Mouse (Mus musculus) MEL (cell line): ENCODE measurements around the gene Gng7. TPM values are rescaled to one million over a fixed set of nuclear protein-coding genes. Genes with fewer than 3 reads are reported as not detected.

Source experiments
- DNase-seq: peaks from one replicate; pipeline ENCODE4 v3.0.0; 2011; ENCODE audit warnings: low read depth, low spot score
- H3K27ac ChIP-seq: 2 replicates; pipeline ENCODE4 v1.5.1; 2012; ENCODE audit warnings: low read depth, mild to moderate bottlenecking, control low read depth, low read length, moderate library complexity; ENCODE audit not compliant: control insufficient read depth
- H3K27me3 ChIP-seq, 2 experiments: fragments of 150-350 bp in 1 of 2; sonication (generic) in 1 of 2; 2 replicates each; pipeline ENCODE4 v1.6.1; 2012; ENCODE audit warnings: low read length in 2 of 2, mild to moderate bottlenecking in 2 of 2, improper control_type of control experiment in 1 of 2, moderate library complexity in 1 of 2; ENCODE audit not compliant: insufficient read depth in 2 of 2, control insufficient read depth in 1 of 2
- H3K36me3 ChIP-seq, 2 experiments: 2 replicates each; pipeline ENCODE4 v1.6.1; 2012 to 2014; ENCODE audit warnings: low read length in 2 of 2, improper control_type of control experiment in 1 of 2, inconsistent platforms in 1 of 2, mild to moderate bottlenecking in 1 of 2; ENCODE audit not compliant: insufficient read depth in 2 of 2, control insufficient read depth in 1 of 2
- H3K4me1 ChIP-seq, 2 experiments: fragments of 150-350 bp in 1 of 2; sonication (generic) in 1 of 2; 2 replicates each; pipeline ENCODE4 v1.6.1; 2012; ENCODE audit warnings: low read length in 2 of 2, improper control_type of control experiment in 1 of 2, mild to moderate bottlenecking in 1 of 2; ENCODE audit not compliant: insufficient read depth in 2 of 2, control insufficient read depth in 1 of 2
- H3K4me3 ChIP-seq, 2 experiments: fragments of 150-350 bp in 1 of 2; sonication (generic) in 1 of 2; 2 replicates each; pipeline ENCODE4 v1.5.1; 2012; ENCODE audit warnings: low read depth in 2 of 2, low read length in 2 of 2, mild to moderate bottlenecking in 2 of 2, moderate library complexity in 2 of 2, control low read depth in 1 of 2, improper control_type of control experiment in 1 of 2; ENCODE audit not compliant: control insufficient read depth in 1 of 2, insufficient read depth in 1 of 2
- H3K79me2 ChIP-seq: 2 replicates; pipeline ENCODE4 v1.6.1; 2012; ENCODE audit warnings: mild to moderate bottlenecking, low read length, moderate library complexity; ENCODE audit not compliant: control insufficient read depth, poor library complexity, insufficient read depth
- H3K9ac ChIP-seq: 2 replicates; pipeline ENCODE4 v1.6.1; 2012; ENCODE audit warnings: low read depth, mild to moderate bottlenecking, control low read depth, low read length, moderate library complexity; ENCODE audit not compliant: control insufficient read depth, poor library complexity, severe bottlenecking
- H3K9me3 ChIP-seq: fragments of 150-350 bp; sonication (generic); replicated peaks from 2 replicates; pipeline ENCODE4 v1.6.1; 2012; ENCODE audit warnings: mild to moderate bottlenecking, low read length, improper control_type of control experiment, moderate library complexity; ENCODE audit not compliant: insufficient read depth
- BHLHE40 ChIP-seq: IDR thresholded peaks from 2 replicates; pipeline ENCODE4 v1.6.1; 2012; ENCODE audit warnings: low read depth, mild to moderate bottlenecking, inconsistent platforms, low read length, improper control_type of control experiment, borderline replicate concordance
- CTCF ChIP-seq, 3 experiments: IDR thresholded peaks in 2 of 3; conservative IDR thresholded peaks in 1 of 3; 2 replicates each; pipeline ENCODE4 v1.5.1; 2011 to 2012; ENCODE audit warnings: low read length in 3 of 3, low read depth in 2 of 3, mild to moderate bottlenecking in 2 of 3, improper control_type of control experiment in 1 of 3, inconsistent platforms in 1 of 3, mixed read lengths in 1 of 3, moderate library complexity in 1 of 3; ENCODE audit not compliant: control insufficient read depth in 1 of 3, insufficient read depth in 1 of 3, poor library complexity in 1 of 3, severe bottlenecking in 1 of 3
- MAFK ChIP-seq: IDR thresholded peaks from 2 replicates; pipeline ENCODE4 v1.6.1; 2011; ENCODE audit warnings: low read depth, mild to moderate bottlenecking, low read length, improper control_type of control experiment, borderline replicate concordance
- MAZ ChIP-seq: IDR thresholded peaks from 2 replicates; pipeline ENCODE4 v1.6.1; 2012; ENCODE audit warnings: low read depth, mild to moderate bottlenecking, inconsistent platforms, low read length, improper control_type of control experiment
- MEF2A ChIP-seq: IDR thresholded peaks from 2 replicates; pipeline ENCODE4 v1.6.1; 2014; ENCODE audit warnings: low read depth, mild to moderate bottlenecking, inconsistent platforms, low read length, improper control_type of control experiment; ENCODE audit not compliant: poor library complexity, insufficient replicate concordance, severe bottlenecking; ENCODE audit errors: extremely low read depth
- MYB ChIP-seq: IDR thresholded peaks from 2 replicates; pipeline ENCODE4 v1.6.1; 2011; ENCODE audit warnings: mild to moderate bottlenecking, low read depth, low read length, improper control_type of control experiment
- MYC ChIP-seq: IDR thresholded peaks from 2 replicates; pipeline ENCODE4 v1.6.1; 2011; ENCODE audit warnings: low read depth, mild to moderate bottlenecking, low read length, improper control_type of control experiment, moderate library complexity
- POLR2AphosphoS5 ChIP-seq: IDR thresholded peaks from 2 replicates; pipeline ENCODE4 v1.6.1; 2012; ENCODE audit warnings: low read depth, borderline replicate concordance, mild to moderate bottlenecking, inconsistent platforms, low read length, moderate library complexity, mixed read lengths
- SMC3 ChIP-seq: IDR thresholded peaks from 2 replicates; pipeline ENCODE4 v1.6.1; 2011; ENCODE audit warnings: low read depth, low read length, improper control_type of control experiment
- ZC3H11A ChIP-seq: IDR thresholded peaks from 2 replicates; pipeline ENCODE4 v1.6.1; 2012; ENCODE audit warnings: low read depth, mild to moderate bottlenecking, inconsistent platforms, low read length, improper control_type of control experiment
- ZNF384 ChIP-seq: IDR thresholded peaks from 2 replicates; pipeline ENCODE4 v1.6.1; 2012; ENCODE audit warnings: low read depth, mild to moderate bottlenecking, inconsistent platforms, low read length, improper control_type of control experiment
- polyA plus RNA-seq, 2 experiments: library from polyadenylated mRNA; stranded (reverse) in 1 of 2; unstranded in 1 of 2; fragments of >175 nt in 1 of 2; fragments of >200 nt in 1 of 2; gene quantifications; 2 replicates each; pipeline versions ENCODE4 v1.2.1 to v1.2.4; 2012; ENCODE audit warnings: low replicate concordance in 2 of 2, low read depth in 1 of 2; ENCODE audit not compliant: insufficient read length in 2 of 2, insufficient read depth in 1 of 2, missing spikeins in 1 of 2
- total RNA-seq: library from RNA; depleted of rRNA; stranded (reverse); fragments of 300-350 nt; gene quantifications from 2 replicates; pipeline ENCODE4 v1.2.3, GENCODE M21; 2012

Gng7 gene
- total and polyA plus RNA-seq, 3 experiments, result 1.3 to 6.2 TPM; not detected in 1

GRCm38 (mm10) chr10:80960551-80961508, 53.9 kb downstream of the Gng7 start:
- Histone ChIP-seq H3K4me1 (no peaks in the 10 kb centered on the region), H3K9me3 (no peaks in the 10 kb centered on the region), H3K27me3 (no peaks in the 10 kb centered on the region), H3K4me3 (no peak overlapping the region), H3K36me3 (no peaks in the 10 kb centered on the region), H3K27ac (no peak overlapping the region), H3K9ac (no peak overlapping the region), H3K79me2 (no peaks in the 10 kb centered on the region)
- TF ChIP-seq SMC3, result peak; percentile 44
- TF ChIP-seq CTCF (IDR thresholded peaks at IDR 0.05 in 2 of 3, conservative IDR thresholded peaks at IDR 0.05 in 1 of 3; ENCODE audit: control insufficient read depth in 1 of 3, insufficient read depth in 1 of 3, low read depth in 2 of 3, low read length in 3 of 3, poor library complexity in 1 of 3, severe bottlenecking in 1 of 3), result peak; percentile 60 to 80 (median 73)
- TF ChIP-seq MYB, result no peak
- TF ChIP-seq BHLHE40, result no peak
- peak; percentile 80 for TF ChIP-seq MAZ
- DNase-seq, result peak; percentile 34

GRCm38 (mm10) chr10:80958979-80959637, 55.6 kb downstream of the Gng7 start:
- Histone ChIP-seq H3K4me1 (no peaks in the 10 kb centered on the region), H3K9ac (no peak overlapping the region), H3K27ac (no peak overlapping the region), H3K4me3 (no peak overlapping the region), H3K27me3 (no peaks in the 10 kb centered on the region), H3K36me3 (no peaks in the 10 kb centered on the region), H3K9me3 (no peaks in the 10 kb centered on the region), H3K79me2 (no peaks in the 10 kb centered on the region)
- TF ChIP-seq ZNF384 (no peak), CTCF (IDR thresholded peaks at IDR 0.05 in 2 of 3, conservative IDR thresholded peaks at IDR 0.05 in 1 of 3; ENCODE audit: control insufficient read depth in 1 of 3, insufficient read depth in 1 of 3, low read depth in 2 of 3, low read length in 3 of 3, poor library complexity in 1 of 3, severe bottlenecking in 1 of 3) (no peak), MAFK (no peak), MYC (no peak), POLR2AphosphoS5 (no peak), ZC3H11A (no peak), MEF2A (no peak), MAZ (no peak), SMC3 (no peak)
- no peak for DNase-seq
